Mouse (Mus musculus) intestine, embryonic 15.5 days (tissue): ENCODE results near the gene Nemp1. TPM values are rescaled to one million over a fixed set of nuclear protein-coding genes. Genes with fewer than 3 reads are reported as not detected.

Source experiments
- ATAC-seq: fragments of 200-750 bp; cut with Nextera tagmentation; 2 replicates; pipeline ENCODE4 v1.8.0; 2017; ENCODE audit warnings: moderate TSS enrichment, moderate library complexity
- H3K27ac ChIP-seq: fragments of 300-500 bp; sonication (generic); 2 replicates; pipeline ENCODE4 v1.5.1; 2015; ENCODE audit warnings: mild to moderate bottlenecking, inconsistent platforms
- H3K27me3 ChIP-seq: fragments of 300-500 bp; sonication (generic); replicated peaks from 2 replicates; pipeline ENCODE4 v1.6.1; 2015; ENCODE audit warnings: inconsistent platforms
- H3K36me3 ChIP-seq: fragments of 300-500 bp; sonication (generic); 2 replicates; pipeline ENCODE4 v1.6.1; 2015; ENCODE audit warnings: inconsistent platforms
- H3K4me1 ChIP-seq: fragments of 300-500 bp; sonication (generic); replicated peaks from 2 replicates; pipeline ENCODE4 v1.6.1; 2015; ENCODE audit warnings: inconsistent platforms
- H3K4me2 ChIP-seq: fragments of 300-500 bp; sonication (generic); replicated peaks from 2 replicates; pipeline ENCODE4 v1.6.1; 2015; ENCODE audit warnings: mild to moderate bottlenecking, inconsistent platforms
- H3K4me3 ChIP-seq: fragments of 300-500 bp; sonication (generic); replicated peaks from 2 replicates; pipeline ENCODE4 v1.5.1; 2015; ENCODE audit warnings: inconsistent platforms
- H3K9ac ChIP-seq: fragments of 300-500 bp; sonication (generic); 2 replicates; pipeline ENCODE4 v1.6.1; 2015; ENCODE audit warnings: inconsistent platforms
- H3K9me3 ChIP-seq: fragments of 300-500 bp; sonication (generic); 2 replicates; pipeline ENCODE4 v1.6.1; 2016; ENCODE audit warnings: inconsistent platforms
- WGBS: fragments of 180-500 bp; shearing (Covaris S2); methylation state at CpG from one replicate; pipeline ENCODE4 v1.1.7; 2015; 5-methylcytosine and 5-hydroxymethylcytosine counted together
- polyA plus RNA-seq: library from polyadenylated mRNA; unstranded; fragments of >200 nt; fragmentation: Nextera tagmentation; extraction: Ambion mirVana; gene quantifications from 2 replicates; pipeline ENCODE4 v1.2.1, GENCODE M21; 2015

Gene Nemp1
- polyA plus RNA-seq, 1 experiment from 2014 or later, result 6.9 TPM

DNA sequence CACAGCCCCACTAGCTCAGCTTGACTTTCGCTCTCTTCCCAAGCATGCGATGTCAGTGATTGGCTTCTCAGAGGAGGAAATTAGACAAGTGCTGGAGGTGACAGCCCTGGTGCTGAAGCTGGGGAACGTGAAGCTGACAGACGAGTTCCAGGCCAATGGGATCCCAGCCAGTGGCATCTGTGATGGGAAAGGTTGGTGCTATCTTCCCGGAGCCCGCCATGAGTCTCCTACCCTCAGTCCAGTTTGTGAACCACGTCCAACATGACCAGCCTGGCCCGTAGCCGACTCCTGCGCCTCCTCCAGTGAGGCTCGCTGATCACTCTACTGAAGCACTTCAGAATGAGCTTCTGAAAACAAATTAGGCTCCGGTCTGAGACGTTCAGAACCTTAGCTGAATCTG lies 43.6 kb downstream of the Nemp1 start:
- WGBS, result 79% methylated on average over 13 of the region's 13 CpGs
- ATAC-seq, result no peak
- H3K36me3 ChIP-seq, result no peaks in the 10 kb centered on the region

DNA sequence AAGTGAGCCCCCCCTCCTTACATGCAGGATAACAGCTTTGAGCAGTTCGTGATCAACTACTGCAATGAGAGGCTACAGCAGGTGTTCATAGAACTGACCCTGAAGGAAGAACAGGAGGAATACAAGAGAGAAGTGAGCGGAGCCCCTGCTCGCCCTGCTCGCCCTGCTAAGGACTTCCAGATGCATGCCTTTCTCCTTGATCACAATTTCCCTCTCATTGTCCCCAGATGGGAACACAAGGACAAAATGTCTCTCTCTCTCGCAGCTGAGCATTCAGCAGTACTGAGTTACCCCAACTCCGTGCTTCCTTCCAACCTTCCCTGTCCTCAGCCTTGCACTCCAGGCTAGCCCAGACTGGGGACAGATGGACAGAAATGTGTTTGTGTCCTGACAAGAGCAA lies 46.0 kb downstream of the Nemp1 start:
- WGBS, result 86% methylated on average over 6 of the region's 6 CpGs
- no peak for ATAC-seq
- H3K4me1 ChIP-seq, result peaks cover 7% of the 10 kb centered on the region; the same call in 1 of the 2 replicates
- H3K27me3 ChIP-seq, result no peaks in the 10 kb centered on the region
- no peak overlapping the region for H3K4me2 ChIP-seq
- H3K36me3 ChIP-seq, result no peaks in the 10 kb centered on the region
- H3K4me3 ChIP-seq, result no peak overlapping the region
- no peak overlapping the region for H3K27ac ChIP-seq
- no peak overlapping the region for H3K9ac ChIP-seq
- H3K9me3 ChIP-seq, result no peaks in the 10 kb centered on the region

More for the DNA sequence above, 43.6 kb downstream of the Nemp1 start:
- Histone ChIP-seq H3K4me2 (no peak overlapping the region), H3K4me3 (no peak overlapping the region), H3K9ac (no peak overlapping the region), H3K27me3 (no peaks in the 10 kb centered on the region), H3K4me1 (no peaks in the 10 kb centered on the region; the same call in 1 of the 2 replicates), H3K27ac (no peak overlapping the region), H3K9me3 (no peaks in the 10 kb centered on the region)

DNA sequence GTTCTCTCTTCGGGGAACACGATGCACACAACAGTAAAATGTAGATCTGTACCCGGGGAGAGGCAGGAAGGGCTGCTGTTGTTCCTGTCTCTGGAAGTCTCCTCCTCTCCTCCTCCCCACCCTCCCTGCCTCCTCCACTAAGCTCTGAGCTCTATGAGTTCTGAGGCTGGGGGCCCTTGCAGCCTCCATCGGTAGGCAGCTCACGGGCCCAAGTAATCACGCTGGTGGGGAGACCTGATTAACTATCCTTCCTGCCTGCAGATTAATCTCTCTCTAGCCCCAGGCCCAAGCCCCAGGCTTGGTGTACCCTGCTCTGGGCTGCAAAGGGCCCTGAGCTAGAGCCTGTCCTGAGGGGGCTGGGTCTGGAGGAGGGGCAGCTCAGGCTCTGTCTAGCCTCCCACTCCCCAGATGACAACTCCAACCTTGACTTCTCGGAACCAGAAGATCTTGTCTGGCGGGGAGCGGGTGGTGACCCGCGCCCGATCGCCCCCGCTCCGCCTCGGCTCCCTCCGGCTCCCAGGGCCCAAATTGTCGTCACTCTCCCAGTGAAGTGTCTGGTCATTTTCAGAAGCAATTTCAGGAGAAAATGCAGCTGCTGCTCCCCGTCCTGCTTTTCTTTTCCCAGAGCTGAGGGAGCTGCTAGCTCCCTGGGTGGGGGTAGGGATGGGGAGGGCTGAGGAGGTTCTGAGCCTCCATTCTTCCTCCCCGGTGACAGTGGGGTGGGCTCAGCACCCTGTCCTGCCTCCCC lies 55.1 kb downstream of the Nemp1 start:
- no peaks in the 10 kb centered on the region for H3K36me3 ChIP-seq
- H3K9me3 ChIP-seq, result no peaks in the 10 kb centered on the region
- no peaks in the 10 kb centered on the region; the same call in 1 of the 2 replicates for H3K27me3 ChIP-seq
- WGBS, result 7% methylated on average over 20 of the region's 20 CpGs
- H3K4me1 ChIP-seq, result peaks cover 20% of the 10 kb centered on the region
- peak overlapping the region; percentile 33 for H3K9ac ChIP-seq
- H3K27ac ChIP-seq, result peak overlapping the region; percentile 81
- peak overlapping the region; percentile 53 for H3K4me2 ChIP-seq
- peak; percentile 59 for ATAC-seq
- peak overlapping the region; percentile 21 for H3K4me3 ChIP-seq

DNA sequence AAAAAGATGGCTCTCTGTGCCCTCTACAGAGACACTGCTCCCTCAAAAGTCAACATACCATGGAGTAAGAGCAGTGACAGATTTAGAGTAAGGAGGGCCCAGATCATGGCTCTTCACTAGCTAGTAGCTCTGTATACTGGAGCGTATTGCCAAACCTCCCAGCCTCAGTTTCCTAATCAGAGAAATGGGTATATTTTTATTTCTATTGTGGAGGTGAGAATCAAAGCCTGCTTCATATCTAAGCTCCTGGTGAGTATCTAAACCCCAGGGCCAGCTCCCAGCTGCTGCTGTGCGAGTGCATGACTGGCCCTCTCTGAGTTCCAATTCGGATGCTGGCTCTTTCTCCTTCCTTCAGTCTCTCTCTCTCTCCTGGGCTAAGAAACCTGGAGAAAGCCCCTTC lies 57.5 kb downstream of the Nemp1 start, which contains the start of gene Tac2:
TSS of gene Tac2 (plus strand) at position 301 of the 400 bp plus-strand sequence.
- no peak for ATAC-seq
- H3K9ac ChIP-seq, result no peak within 1 kb of the TSS

GRCm38 (mm10) chr10:127725136-127725535 lies 58.4 kb downstream of the Nemp1 start:
- Histone ChIP-seq H3K27me3 (peaks cover 5% of the 10 kb centered on the region), H3K9me3 (no peaks in the 10 kb centered on the region), H3K4me2 (no peak overlapping the region), H3K9ac (no peak overlapping the region), H3K36me3 (no peaks in the 10 kb centered on the region), H3K4me1 (peaks cover 11% of the 10 kb centered on the region), H3K4me3 (no peak overlapping the region), H3K27ac (no peak overlapping the region)
- no peak for ATAC-seq
- 57% methylated on average over 4 of the region's 4 CpGs for WGBS

More for the DNA sequence above, 57.5 kb downstream of the Nemp1 start, which contains the start of gene Tac2:
- Histone ChIP-seq H3K27ac (no peak within 1 kb of the TSS), H3K4me3 (no peak within 1 kb of the TSS), H3K4me1 (peaks cover 11% of the 10 kb centered on the region), H3K36me3 (no peaks in the 10 kb centered on the region), H3K9me3 (no peaks in the 10 kb centered on the region), H3K4me2 (no peak within 1 kb of the TSS), H3K27me3 (peaks cover 5% of the 10 kb centered on the region)
- 81% methylated on average over 3 of the region's 3 CpGs for WGBS

DNA sequence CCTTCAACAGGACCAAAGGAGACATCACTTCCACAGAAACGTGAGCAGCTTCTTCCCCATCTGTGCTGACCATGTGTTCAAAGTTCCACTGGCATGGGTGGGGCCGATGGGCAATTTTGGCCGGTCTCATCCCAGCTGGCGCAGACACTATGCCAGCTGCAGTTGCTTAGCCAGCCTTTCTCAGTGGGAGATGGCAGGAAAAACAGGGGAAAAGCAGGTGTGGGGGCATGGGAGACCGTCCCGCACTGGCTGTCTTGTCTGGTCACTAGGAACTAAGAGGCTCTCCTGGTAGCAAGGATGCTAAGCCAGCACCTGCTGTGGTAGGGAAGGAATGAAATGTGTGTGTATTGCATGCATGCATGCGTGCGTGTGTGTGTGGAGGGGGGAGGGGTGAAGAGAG lies 61.7 kb downstream of the Nemp1 start:
- no peaks in the 10 kb centered on the region for H3K9me3 ChIP-seq
- no peak overlapping the region for H3K4me3 ChIP-seq
- no peak overlapping the region for H3K27ac ChIP-seq
- H3K36me3 ChIP-seq, result no peaks in the 10 kb centered on the region
- ATAC-seq, result no peak
- no peak overlapping the region for H3K9ac ChIP-seq
- H3K4me2 ChIP-seq, result no peak overlapping the region
- H3K27me3 ChIP-seq, result peaks cover 5% of the 10 kb centered on the region
- peaks cover 5% of the 10 kb centered on the region for H3K4me1 ChIP-seq
- 73% methylated on average over 8 of the region's 8 CpGs for WGBS

DNA sequence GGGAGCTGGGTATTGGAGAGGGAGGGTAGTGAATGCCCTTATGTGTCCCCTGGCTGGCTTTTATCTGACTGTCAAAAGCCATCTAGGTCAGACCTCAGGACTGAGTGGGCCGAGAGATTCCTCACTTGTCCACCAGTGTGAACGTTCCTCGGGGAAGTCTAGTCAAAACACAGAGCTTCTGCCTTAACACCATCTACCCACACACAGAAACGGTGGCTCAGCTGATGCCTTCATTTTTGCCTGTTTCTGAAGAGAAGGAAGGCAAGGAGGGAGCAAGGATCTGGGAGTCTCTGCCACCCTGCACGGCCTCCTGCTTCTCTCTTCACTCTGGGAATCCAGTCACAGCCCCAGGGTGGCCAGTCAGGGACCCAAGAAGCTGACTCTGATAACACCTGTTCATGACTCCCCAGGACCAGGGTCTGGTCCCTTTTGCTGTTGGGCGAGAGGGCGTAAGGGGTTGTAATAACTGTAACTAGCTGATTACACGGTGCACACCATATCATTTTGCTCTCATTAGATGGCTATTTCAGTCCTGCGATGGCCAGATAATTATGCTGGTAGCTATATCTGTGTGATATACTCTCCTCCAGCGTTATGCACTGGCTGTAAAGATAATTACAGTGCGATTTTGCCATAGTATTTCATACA lies 63.7 kb downstream of the Nemp1 start:
- Histone ChIP-seq H3K36me3 (no peaks in the 10 kb centered on the region), H3K27ac (no peak overlapping the region), H3K4me2 (no peak overlapping the region), H3K9ac (no peak overlapping the region), H3K9me3 (no peaks in the 10 kb centered on the region), H3K27me3 (peaks cover 5% of the 10 kb centered on the region), H3K4me3 (no peak overlapping the region), H3K4me1 (peaks cover 5% of the 10 kb centered on the region)
- no peak for ATAC-seq
- 68% methylated on average over 11 of the region's 11 CpGs for WGBS

DNA sequence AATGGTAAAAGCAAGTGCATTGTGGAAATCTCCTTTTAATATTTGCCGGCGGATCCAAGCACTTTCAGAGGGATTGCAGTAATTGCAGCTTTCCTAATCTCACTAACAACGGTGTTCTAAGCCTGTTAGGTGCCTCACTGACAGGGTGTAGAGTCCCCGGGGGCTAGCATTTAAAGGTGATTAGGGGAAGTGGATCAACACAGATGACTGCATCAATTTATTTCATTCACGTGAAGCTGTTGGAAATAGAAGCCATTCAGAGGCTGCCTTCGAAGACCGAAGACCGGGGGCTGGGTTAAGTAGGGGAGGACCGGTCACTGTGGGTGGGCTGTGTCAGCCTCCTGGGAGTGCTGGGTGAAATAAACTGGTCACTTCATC lies 64.2 kb downstream of the Nemp1 start:
- no peak overlapping the region for H3K4me3 ChIP-seq
- H3K4me1 ChIP-seq, result peaks cover 5% of the 10 kb centered on the region
- no peaks in the 10 kb centered on the region for H3K36me3 ChIP-seq
- H3K9me3 ChIP-seq, result no peaks in the 10 kb centered on the region
- ATAC-seq, result no peak
- WGBS, result 35% methylated on average over 9 of the region's 9 CpGs
- H3K27me3 ChIP-seq, result peaks cover 5% of the 10 kb centered on the region
- no peak overlapping the region for H3K9ac ChIP-seq
- H3K4me2 ChIP-seq, result no peak overlapping the region
- H3K27ac ChIP-seq, result no peak overlapping the region

GRCm38 (mm10) chr10:127731397-127731796 lies 64.7 kb downstream of the Nemp1 start:
- 21% methylated on average over 5 of the region's 5 CpGs for WGBS
- Histone ChIP-seq H3K4me3 (no peak overlapping the region), H3K9ac (no peak overlapping the region), H3K4me2 (no peak overlapping the region), H3K27me3 (peaks cover 5% of the 10 kb centered on the region), H3K4me1 (peaks cover 5% of the 10 kb centered on the region), H3K27ac (no peak overlapping the region), H3K9me3 (no peaks in the 10 kb centered on the region), H3K36me3 (no peaks in the 10 kb centered on the region)
- no peak for ATAC-seq

DNA sequence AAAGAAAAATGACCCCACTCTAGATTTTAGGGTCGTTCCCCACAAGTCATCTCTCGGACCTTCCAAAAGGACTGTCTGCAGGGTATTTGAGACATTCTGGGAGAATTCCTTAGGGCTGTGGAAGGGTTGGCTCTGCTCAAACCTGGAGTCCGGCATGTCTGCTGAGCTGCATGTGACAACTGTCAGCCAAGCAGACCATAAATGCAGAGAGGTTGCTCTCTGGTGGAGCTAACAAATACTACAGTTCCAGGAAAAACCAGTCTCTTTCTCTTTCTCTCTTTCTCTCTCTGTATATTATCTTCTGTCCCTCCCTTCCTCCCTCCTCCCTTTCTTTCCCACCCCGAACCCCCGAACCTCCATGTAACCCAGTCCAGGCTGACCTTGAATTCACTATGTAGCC lies 67.7 kb downstream of the Nemp1 start:
- Histone ChIP-seq H3K27ac (no peak overlapping the region), H3K36me3 (no peaks in the 10 kb centered on the region), H3K4me1 (peaks cover 5% of the 10 kb centered on the region), H3K9ac (no peak overlapping the region), H3K27me3 (no peaks in the 10 kb centered on the region), H3K4me2 (no peak overlapping the region), H3K9me3 (no peaks in the 10 kb centered on the region), H3K4me3 (no peak overlapping the region)
- WGBS, result 33% methylated on average over 5 of the region's 5 CpGs
- no peak for ATAC-seq

GRCm38 (mm10) chr10:127736266-127736665 lies 69.6 kb downstream of the Nemp1 start:
- H3K27me3 ChIP-seq, result no peaks in the 10 kb centered on the region
- no peak overlapping the region for H3K4me3 ChIP-seq
- 79% methylated on average over 2 of the region's 2 CpGs for WGBS
- H3K4me2 ChIP-seq, result no peak overlapping the region
- H3K9ac ChIP-seq, result no peak overlapping the region
- H3K27ac ChIP-seq, result no peak overlapping the region
- no peaks in the 10 kb centered on the region for H3K9me3 ChIP-seq
- peaks cover 7% of the 10 kb centered on the region for H3K4me1 ChIP-seq
- no peak for ATAC-seq
- peaks cover under 1% of the 10 kb centered on the region; the same call in 1 of the 2 replicates for H3K36me3 ChIP-seq

- Histone ChIP-seq H3K4me3 (no peak overlapping the region), H3K27ac (no peak overlapping the region), H3K4me1 (0 out of 2 replicates have a peak, but pooled peaks cover 5% of the 10 kb centered on the region), H3K9ac (no peak overlapping the region), H3K4me2 (no peak overlapping the region), H3K36me3 (peaks cover 6% of the 10 kb centered on the region), H3K27me3 (no peaks in the 10 kb centered on the region), H3K9me3 (no peaks in the 10 kb centered on the region)
- WGBS, result 70% methylated on average over 4 of the region's 4 CpGs
- no peak for ATAC-seq
These were observed 70.2 kb downstream of the Nemp1 start for GRCm38 (mm10) chr10:127736916-127737315.
